Mouse (Mus musculus): ENCODE measurements around the gene Mchr1.

DNA sequence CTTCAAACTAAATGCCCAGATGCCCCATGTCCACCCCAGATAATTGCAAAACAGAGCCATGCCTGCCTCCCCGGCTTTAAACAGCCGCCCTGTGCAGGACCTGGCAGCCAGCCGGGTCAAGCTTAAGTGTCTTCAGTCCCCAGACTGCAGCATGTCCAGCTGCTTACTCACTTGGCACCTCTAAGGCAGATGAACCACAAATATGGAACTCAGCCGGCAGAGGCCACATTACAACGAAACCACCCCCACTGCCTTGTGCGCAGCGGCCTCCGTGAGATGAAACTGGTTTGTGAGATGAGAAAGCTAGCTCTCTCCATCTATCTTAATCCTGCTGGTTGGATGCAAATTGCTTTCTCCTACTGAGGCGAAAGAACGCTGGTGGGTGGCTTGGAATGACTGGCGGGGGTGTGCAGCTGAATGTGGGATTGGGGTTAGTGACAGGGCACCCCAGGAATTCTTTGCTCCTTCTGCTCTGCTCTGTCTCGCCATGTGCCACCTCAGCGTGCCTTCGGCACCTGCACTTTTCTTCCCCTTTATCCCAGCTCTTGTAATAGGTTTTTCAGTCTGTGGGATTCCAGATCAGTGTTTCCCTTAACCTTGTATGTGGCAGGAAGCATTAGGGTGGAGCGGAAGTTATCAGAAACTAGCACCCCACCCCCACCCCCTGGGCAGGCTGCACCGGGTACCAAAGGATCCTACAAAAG, 29.2 kb downstream of the Mchr1 start:
- TF ChIP-seq POLR2A (IDR thresholded peaks at IDR 0.05; ENCODE audit: borderline replicate concordance, extremely low read depth, low read depth, low read length) (no peak), CTCF (IDR thresholded peaks at IDR 0.05; ENCODE audit: insufficient read depth, low read length) (no peak)

Measured in lung, adult 2 months (tissue).